8 mouse cellular contexts compared by ENCODE assay signal in the genomic region with DNA sequence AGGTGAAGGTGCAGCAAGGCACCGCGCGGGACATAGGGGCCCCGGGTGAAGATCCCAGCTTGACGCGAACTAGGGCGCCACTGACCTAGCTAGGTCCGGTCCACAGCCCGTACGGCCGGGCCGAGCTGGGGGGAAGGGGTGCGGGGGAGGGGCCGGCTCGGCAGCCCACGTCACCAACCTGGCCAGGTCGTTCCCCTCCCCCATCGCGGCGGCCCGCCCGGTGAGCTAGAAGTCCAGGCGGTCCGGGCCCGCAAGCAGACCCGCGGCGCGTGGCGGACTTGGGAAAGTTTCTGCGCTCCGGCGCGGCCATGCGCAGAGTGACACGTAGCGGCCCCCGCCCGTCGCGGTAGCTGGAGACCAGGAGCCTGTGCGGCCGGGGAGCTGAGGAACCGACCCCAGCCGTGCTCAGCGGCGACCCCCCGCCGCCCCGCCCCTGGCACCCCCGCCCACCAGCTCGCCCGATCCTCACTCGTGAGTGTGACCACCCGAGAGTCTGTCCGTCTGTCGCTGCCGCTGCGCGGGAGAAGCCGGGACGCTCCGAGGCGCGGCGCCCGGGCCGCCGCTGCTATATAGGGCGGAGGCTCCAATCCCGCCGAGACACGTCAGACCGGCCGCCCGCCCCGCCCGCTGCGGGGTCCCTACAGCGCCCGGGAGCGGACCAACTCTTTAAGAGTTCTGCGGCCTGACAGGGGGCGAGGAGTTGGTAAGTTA. TPM values are rescaled to one million over a fixed set of nuclear protein-coding genes. Genes with fewer than 3 reads are reported as not detected.
DNase-seq lines count a peak whose midpoint lies in the region; ATAC-seq and TF ChIP-seq lines count a peak whose summit lies in the region.

No protein-coding gene starts in this region.

- peak overlapping the region; percentile 94 for H3K9ac ChIP-seq in heart, embryonic 13.5 days
- H3K9ac ChIP-seq in liver, embryonic 12.5 days = peak overlapping the region; percentile 92

- H3K4me1 ChIP-seq in bone marrow macrophage, adult 2 months (ENCODE audit: control insufficient read depth, insufficient read depth, low read length) = peaks cover 14% of the 10 kb centered on the region
- peaks cover 39% of the 10 kb centered on the region for H3K4me1 ChIP-seq in erythroblast, embryonic 14.5 days (ENCODE audit: control insufficient read depth)
- H3K4me1 ChIP-seq in heart, embryonic 13.5 days = peaks cover 37% of the 10 kb centered on the region
- peaks cover 44% of the 10 kb centered on the region for H3K4me1 ChIP-seq in liver, embryonic 12.5 days

- H3K27me3 ChIP-seq in C2C12 (ENCODE audit: control insufficient read depth, insufficient read depth, insufficient read length) = no peaks in the 10 kb centered on the region
- H3K27me3 ChIP-seq in erythroblast, embryonic 14.5 days (ENCODE audit: control insufficient read depth) = no peaks in the 10 kb centered on the region
- no peaks in the 10 kb centered on the region for H3K27me3 ChIP-seq in heart, embryonic 13.5 days (replicated peaks)
- H3K27me3 ChIP-seq in liver, embryonic 12.5 days (replicated peaks) = no peaks in the 10 kb centered on the region
- H3K27me3 ChIP-seq in splenic B cell, adult 2 months (ENCODE audit: control insufficient read depth, insufficient read depth, low read length, poor library complexity, severe bottlenecking) = no peaks in the 10 kb centered on the region

- H3K9me3 ChIP-seq in erythroblast, embryonic 14.5 days (ENCODE audit: control insufficient read depth, low read length) = no peaks in the 10 kb centered on the region
- H3K9me3 ChIP-seq in heart, embryonic 13.5 days = no peaks in the 10 kb centered on the region
- H3K9me3 ChIP-seq in liver, embryonic 12.5 days (replicated peaks) = no peaks in the 10 kb centered on the region

- peak overlapping the region; percentile 63 for H3K4me3 ChIP-seq in C2C12 (ENCODE audit: insufficient read depth, poor library complexity, severe bottlenecking)
- H3K4me3 ChIP-seq in bone marrow macrophage, adult 2 months (ENCODE audit: insufficient read depth, low read length) = peak overlapping the region; percentile 94
- H3K4me3 ChIP-seq in erythroblast, embryonic 14.5 days (replicated peaks) = peak overlapping the region; percentile 91
- peak overlapping the region; percentile 94 for H3K4me3 ChIP-seq in heart, embryonic 13.5 days
- H3K4me3 ChIP-seq in liver, embryonic 12.5 days = peak overlapping the region; percentile 92

- H3K79me3 ChIP-seq in C2C12 (ENCODE audit: low read depth) = peaks cover 52% of the 10 kb centered on the region

- WGBS in heart, embryonic 13.5 days = under 1% methylated on average over 76 of the region's 84 CpGs
- WGBS in liver, embryonic 12.5 days (ENCODE audit: insufficient replicate concordance) = 3% methylated on average over 78 of the region's 84 CpGs

- peaks cover 32% of the 10 kb centered on the region for H3K36me3 ChIP-seq in C2C12 (ENCODE audit: control insufficient read depth, insufficient read depth)
- peaks cover 33% of the 10 kb centered on the region for H3K36me3 ChIP-seq in erythroblast, embryonic 14.5 days (ENCODE audit: control insufficient read depth)
- H3K36me3 ChIP-seq in heart, embryonic 13.5 days = peaks cover 28% of the 10 kb centered on the region
- H3K36me3 ChIP-seq in liver, embryonic 12.5 days = peaks cover 30% of the 10 kb centered on the region
- H3K36me3 ChIP-seq in splenic B cell, adult 2 months (ENCODE audit: control insufficient read depth, insufficient read depth, low read length, poor library complexity, severe bottlenecking) = 0 out of 2 replicates have a peak, but pooled peaks cover 5% of the 10 kb centered on the region

- peaks cover 94% of the 10 kb centered on the region for H3K79me2 ChIP-seq in C2C12 (ENCODE audit: control insufficient read depth, insufficient read depth)

- H3ac ChIP-seq in C2C12 (ENCODE audit: control insufficient read depth, insufficient read length, low read depth) = peak overlapping the region; percentile 82

- peak overlapping the region; percentile 75 for H3K27ac ChIP-seq in bone marrow macrophage, adult 2 months (ENCODE audit: insufficient read depth, low read depth, low read length)
- peak overlapping the region; percentile 95 for H3K27ac ChIP-seq in heart, embryonic 13.5 days (replicated peaks)
- peak overlapping the region; percentile 94 for H3K27ac ChIP-seq in liver, embryonic 12.5 days

- TF ChIP-seq CTCF in C2C12 (IDR thresholded peaks at IDR 0.05; ENCODE audit: control insufficient read depth, insufficient read depth, insufficient read length) = no peak
- TF ChIP-seq CTCF in bone marrow macrophage, adult 2 months (IDR thresholded peaks at IDR 0.05; ENCODE audit: low read depth, low read length) = no peak

- TF ChIP-seq POLR2A in bone marrow macrophage, adult 2 months (IDR thresholded peaks at IDR 0.05; ENCODE audit: borderline replicate concordance, low read depth, low read length) = no peak

- peak; percentile 80 for ATAC-seq in heart, embryonic 13.5 days (ENCODE audit: extremely low read depth, insufficient number of reproducible peaks, low FRiP score, low TSS enrichment)
- ATAC-seq in liver, embryonic 12.5 days = peak; percentile 92

- peak overlapping the region; percentile 73 for H3K4me2 ChIP-seq in heart, embryonic 13.5 days
- peak overlapping the region; percentile 95 for H3K4me2 ChIP-seq in liver, embryonic 12.5 days

- peak; percentile 92 for DNase-seq in kidney, postnatal 10 days
- peak; percentile 68 for DNase-seq in naive thymus-derived CD4-positive, alpha-beta T cell, adult 2 months (ENCODE audit: low read depth)
- DNase-seq in splenic B cell, adult 2 months (ENCODE audit: low read depth, low spot score) = peak; percentile 72

TF ChIP-seq in C2C12, 6 proteins besides CTCF, POLR2A, EP300 and RAD21:
- TF ChIP-seq CEBPB (IDR thresholded peaks at IDR 0.05; ENCODE audit: low read depth) = no peak
- TF ChIP-seq MYOG (IDR thresholded peaks at IDR 0.05; ENCODE audit: control insufficient read depth, extremely low read depth, insufficient read length) = no peak
- no peak for TF ChIP-seq USF1 (IDR thresholded peaks at IDR 0.05; ENCODE audit: low read depth)
- no peak for TF ChIP-seq MYOD1 (IDR thresholded peaks at IDR 0.05; ENCODE audit: control insufficient read depth, insufficient read length, low read depth)
- TF ChIP-seq FOSL1 (IDR thresholded peaks at IDR 0.05; ENCODE audit: insufficient read depth, low read length, poor library complexity, severe bottlenecking) = no peak
- no peak for TF ChIP-seq MAX (IDR thresholded peaks at IDR 0.05)

RNA-seq across cellular contexts. Expression of a gene that starts 33.3 kb away (rescaled TPM):
- polyA plus RNA-seq in C2C12 (2012; fragmentation: generic; extraction: Trizol) = 134 TPM
- polyA plus RNA-seq in bone marrow macrophage, adult 2 months (2012; ENCODE audit: insufficient read depth, insufficient read length, missing spikeins) = 79.8 and 89.9 TPM in 2 replicates
- 2.8 and 2.9 TPM in 2 replicates for polyA plus RNA-seq in erythroblast, embryonic 14.5 days (2012)
- polyA plus RNA-seq in heart, embryonic 13.5 days (2015; fragmentation: Nextera tagmentation; extraction: Ambion mirVana) = 143 and 152 TPM in 2 replicates
- polyA plus RNA-seq in liver, embryonic 12.5 days (2016; fragmentation: Nextera tagmentation; extraction: Ambion mirVana) = 88.7 and 92.8 TPM in 2 replicates

Comparison
In these comparisons a context has a peak if more than half of its experiments do, and no peak if none do; other contexts are left out.
1. Peak in every context shown above with its lines: DNase-seq, ATAC-seq, H3K4me3 ChIP-seq and H3K27ac ChIP-seq.
2. RNA of a gene that starts 33.3 kb away (polyA plus RNA-seq): 143 to 152 TPM in heart, embryonic 13.5 days, 134 TPM in C2C12 (single experiment), 79.8 to 89.9 TPM in bone marrow macrophage, adult 2 months and 88.7 to 92.8 TPM in liver, embryonic 12.5 days; 2.8 to 2.9 TPM in erythroblast, embryonic 14.5 days; every median in the first group is over 10 times any median in the second.